Mouse (Mus musculus) limb, embryonic 14.5 days (tissue): ENCODE measurements around the gene Myzap. TPM values are rescaled to one million over a fixed set of nuclear protein-coding genes. Genes with fewer than 3 reads are reported as not detected.

ENCODE experiments used
- ATAC-seq: fragments of 200-750 bp; cut with Nextera tagmentation; 2 replicates; pipeline ENCODE4 v1.8.0; 2017; ENCODE audit warnings: low read depth, moderate number of reproducible peaks, moderate TSS enrichment; ENCODE audit not compliant: low FRiP score
- DNase-seq: peaks from one replicate; pipeline ENCODE4 v3.0.0-alpha.2; 2015; ENCODE audit warnings: low spot score
- H3K27ac ChIP-seq: fragments of 300-500 bp; sonication (generic); replicated peaks from 2 replicates; pipeline ENCODE4 v1.5.1; 2014; ENCODE audit warnings: low read depth, mild to moderate bottlenecking, low read length, moderate library complexity, mixed read lengths
- H3K27me3 ChIP-seq: fragments of 300-500 bp; sonication (generic); 2 replicates; pipeline ENCODE4 v1.6.1; 2014; ENCODE audit warnings: low read length, mixed read lengths; ENCODE audit not compliant: control insufficient read depth, insufficient read depth
- H3K36me3 ChIP-seq: fragments of 300-500 bp; sonication (generic); 2 replicates; pipeline ENCODE4 v1.6.1; 2014; ENCODE audit warnings: mild to moderate bottlenecking, low read length, moderate library complexity, mixed read lengths; ENCODE audit not compliant: control insufficient read depth, insufficient read depth
- H3K4me1 ChIP-seq: fragments of 300-500 bp; sonication (generic); 2 replicates; pipeline ENCODE4 v1.6.1; 2014; ENCODE audit warnings: antibody characterized with exemption, low read length, mixed read lengths; ENCODE audit not compliant: control insufficient read depth, insufficient read depth
- H3K4me2 ChIP-seq: fragments of 300-500 bp; sonication (generic); replicated peaks from 2 replicates; pipeline ENCODE4 v1.6.1; 2014; ENCODE audit warnings: low read depth, mild to moderate bottlenecking, low read length, moderate library complexity; ENCODE audit not compliant: severe bottlenecking
- H3K4me3 ChIP-seq: fragments of 300-500 bp; sonication (generic); replicated peaks from 2 replicates; pipeline ENCODE4 v1.5.1; 2014; ENCODE audit warnings: low read length
- H3K9ac ChIP-seq: fragments of 300-500 bp; sonication (generic); 2 replicates; pipeline ENCODE4 v1.6.1; 2014; ENCODE audit warnings: mild to moderate bottlenecking, low read depth, low read length, moderate library complexity; ENCODE audit not compliant: severe bottlenecking
- H3K9me3 ChIP-seq: fragments of 300-500 bp; sonication (generic); 2 replicates; pipeline ENCODE4 v1.6.1; 2016; ENCODE audit warnings: low read length; ENCODE audit not compliant: control insufficient read depth
- POLR2A ChIP-seq: fragments of 200-500 bp; IDR thresholded peaks from 2 replicates; pipeline ENCODE4 v1.8.0; 2012; ENCODE audit warnings: inconsistent platforms, mild to moderate bottlenecking, moderate library complexity, borderline replicate concordance; ENCODE audit not compliant: insufficient read depth, insufficient read length; ENCODE audit errors: extremely low read depth
- WGBS: fragments of 180-500 bp; shearing (Covaris S2); extraction: QIAGEN DNeasy Blood & Tissue Kit; methylation state at CpG from one replicate; pipeline ENCODE4 v1.1.7; 2014; 5-methylcytosine and 5-hydroxymethylcytosine counted together
- polyA plus RNA-seq, 2 experiments: library from polyadenylated mRNA; depleted of rRNA in 1 of 2; stranded (reverse) in 1 of 2; unstranded in 1 of 2; fragments of >200 nt; fragmentation: Nextera tagmentation in 1 of 2; extraction: Ambion mirVana in 1 of 2; gene quantifications; 2 replicates each; pipeline versions ENCODE4 v1.2.1 to v1.2.3; 2012 to 2014

Myzap gene
- polyA plus RNA-seq, 2 experiments = 16.1 to 33.1 TPM

DNA sequence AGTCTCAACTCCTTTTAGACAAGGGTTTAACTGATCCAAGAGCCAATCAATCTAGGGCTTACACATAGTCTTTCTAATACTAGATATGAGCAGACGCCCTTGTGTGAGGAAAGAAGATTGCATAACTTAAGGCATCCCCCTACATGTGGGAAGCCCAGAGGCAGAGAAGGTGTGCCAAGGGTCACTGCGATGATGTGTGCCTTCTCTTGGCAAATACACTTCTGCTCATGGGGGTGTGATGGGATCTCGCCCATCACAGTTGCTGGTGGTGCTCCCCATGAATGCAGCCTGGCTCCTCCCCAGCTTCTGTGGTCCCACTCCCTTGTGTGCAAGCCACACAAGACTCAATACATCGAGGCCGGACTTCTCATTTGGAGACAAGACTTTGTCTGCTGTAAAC is 47.3 kb downstream of the Myzap start:
- DNase-seq (no peak), ATAC-seq (no peak)
- no peaks in the 10 kb centered on the region for H3K9me3 ChIP-seq
- no peaks in the 10 kb centered on the region for H3K4me1 ChIP-seq
- H3K4me3 ChIP-seq = no peak overlapping the region
- no peaks in the 10 kb centered on the region for H3K36me3 ChIP-seq
- no peak overlapping the region for H3K4me2 ChIP-seq
- no peak for TF ChIP-seq POLR2A
- WGBS = 83% methylated on average over 5 of the region's 5 CpGs
- no peak overlapping the region for H3K9ac ChIP-seq
- no peak overlapping the region for H3K27ac ChIP-seq
- H3K27me3 ChIP-seq = no peaks in the 10 kb centered on the region

DNA sequence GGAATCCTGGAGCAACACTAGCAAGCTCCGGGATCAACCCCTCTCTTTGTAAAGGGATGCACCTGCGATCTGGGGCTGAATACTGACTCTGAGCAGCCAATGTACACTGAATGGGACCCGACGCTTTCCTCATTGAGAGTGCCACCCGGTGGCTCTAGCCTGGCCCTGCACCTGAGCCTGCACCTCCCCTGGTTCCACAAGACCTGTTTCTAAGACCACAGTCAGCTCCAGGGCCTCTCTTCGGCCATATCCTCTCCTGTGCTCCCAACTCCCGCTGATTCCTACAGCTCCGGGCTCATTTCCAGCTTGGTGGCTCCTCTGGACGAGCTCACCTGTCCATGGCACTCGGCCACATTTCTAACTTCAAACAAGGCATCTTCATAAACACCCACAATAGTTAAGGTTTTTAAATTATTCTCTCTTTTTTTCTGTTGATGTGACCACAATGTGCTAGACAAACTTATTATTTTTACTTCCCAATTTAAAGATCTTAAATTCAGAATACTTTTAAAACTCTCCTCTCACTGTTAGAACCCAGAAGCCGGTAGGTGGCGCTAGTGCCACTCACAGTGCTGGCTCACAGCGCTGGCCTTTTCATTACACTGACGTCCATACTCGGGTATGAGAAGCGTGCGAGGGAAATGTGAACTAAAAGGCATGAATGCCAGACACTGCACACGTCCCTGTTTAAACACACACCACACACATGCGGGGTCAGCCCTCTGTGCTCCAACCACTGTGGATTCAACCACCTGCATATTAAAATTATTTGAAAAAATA is 48.5 kb downstream of the Myzap start:
- Histone ChIP-seq H3K4me2 (no peak overlapping the region), H3K36me3 (no peaks in the 10 kb centered on the region), H3K4me3 (no peak overlapping the region), H3K4me1 (no peaks in the 10 kb centered on the region), H3K9me3 (no peaks in the 10 kb centered on the region), H3K27ac (no peak overlapping the region), H3K9ac (no peak overlapping the region), H3K27me3 (no peaks in the 10 kb centered on the region)
- ATAC-seq (peak; percentile 79; the same call in 1 of the 2 replicates), DNase-seq (peak; percentile 91)
- 17% methylated on average over 19 of the region's 19 CpGs for WGBS
- 0 out of 2 replicates have a peak, but pooled peaks have one; percentile 4 for TF ChIP-seq POLR2A

DNA sequence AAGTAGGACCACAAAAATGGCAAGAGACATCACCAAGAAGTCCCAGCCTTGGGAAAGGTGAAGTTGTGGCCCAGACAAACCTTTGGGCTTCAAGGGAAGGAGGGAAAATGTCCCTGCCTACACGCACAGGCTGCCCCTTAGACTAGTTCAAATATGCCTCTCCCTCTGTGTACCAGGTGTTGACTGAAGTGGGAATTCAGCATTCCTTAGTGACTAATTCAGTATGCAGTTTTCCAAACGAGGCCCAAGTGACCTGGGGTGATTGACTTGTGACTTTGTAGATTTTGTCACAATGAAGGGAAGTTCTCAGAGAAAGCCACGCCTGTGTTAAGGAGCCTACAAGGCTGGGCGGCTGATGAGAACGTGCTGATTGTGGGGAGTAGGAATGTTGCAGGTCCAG is 49.9 kb downstream of the Myzap start:
- Histone ChIP-seq H3K9ac (no peak overlapping the region), H3K27me3 (no peaks in the 10 kb centered on the region), H3K36me3 (no peaks in the 10 kb centered on the region), H3K27ac (no peak overlapping the region), H3K4me1 (no peaks in the 10 kb centered on the region), H3K9me3 (no peaks in the 10 kb centered on the region), H3K4me3 (no peak overlapping the region), H3K4me2 (no peak overlapping the region)
- ATAC-seq (no peak), DNase-seq (no peak)
- TF ChIP-seq POLR2A = no peak
- WGBS = 58% methylated on average over 5 of the region's 5 CpGs

DNA sequence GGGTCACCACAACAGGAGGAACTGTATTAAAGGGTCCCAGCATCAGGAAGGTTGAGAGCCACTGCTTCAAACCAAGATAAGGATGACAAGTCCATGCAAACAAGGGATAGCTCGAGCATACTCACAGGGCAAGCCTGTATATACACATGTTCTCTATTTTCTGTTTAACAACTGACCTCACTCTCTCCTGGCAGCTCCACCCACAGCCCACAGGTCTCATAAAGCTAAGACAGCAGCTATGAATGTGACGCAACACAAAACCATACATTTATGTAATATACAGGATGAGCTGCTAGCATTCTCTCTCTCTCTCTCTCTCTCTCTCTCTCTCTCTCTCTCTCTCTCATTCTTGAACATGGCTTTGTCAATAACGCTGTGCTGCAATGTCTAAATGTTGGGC is 51.4 kb downstream of the Myzap start:
- H3K4me3 ChIP-seq = no peak overlapping the region
- DNase-seq (no peak), ATAC-seq (no peak)
- H3K27ac ChIP-seq = no peak overlapping the region
- H3K27me3 ChIP-seq = no peaks in the 10 kb centered on the region
- H3K4me1 ChIP-seq = no peaks in the 10 kb centered on the region
- 46% methylated on average over 3 of the region's 3 CpGs for WGBS
- no peak overlapping the region for H3K9ac ChIP-seq
- no peaks in the 10 kb centered on the region for H3K9me3 ChIP-seq
- no peak overlapping the region for H3K4me2 ChIP-seq
- H3K36me3 ChIP-seq = no peaks in the 10 kb centered on the region
- no peak for TF ChIP-seq POLR2A

DNA sequence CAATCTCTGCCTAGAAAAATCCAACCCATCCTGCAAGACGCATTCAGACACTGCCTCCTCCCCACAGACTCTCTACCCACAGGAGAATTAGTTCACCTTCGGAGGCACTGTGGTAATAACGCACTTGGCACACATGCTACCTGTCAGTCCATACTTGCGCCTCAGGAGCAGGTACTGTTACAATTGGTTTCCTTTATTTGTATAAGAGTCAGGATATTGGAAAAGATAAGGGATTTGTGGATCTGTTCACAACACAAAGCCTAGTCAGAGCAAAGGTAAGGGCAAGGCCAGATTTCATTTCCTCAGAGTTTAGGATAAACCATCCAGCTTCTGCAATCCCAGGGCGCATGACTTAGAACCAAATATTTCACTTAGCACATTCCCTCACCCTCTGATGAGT is 56.4 kb downstream of the Myzap start:
- H3K4me1 ChIP-seq = 0 out of 2 replicates have a peak, but pooled peaks cover 4% of the 10 kb centered on the region
- TF ChIP-seq POLR2A = no peak
- no peak overlapping the region for H3K9ac ChIP-seq
- no peaks in the 10 kb centered on the region for H3K36me3 ChIP-seq
- H3K4me2 ChIP-seq = no peak overlapping the region
- H3K4me3 ChIP-seq = no peak overlapping the region
- no peaks in the 10 kb centered on the region for H3K9me3 ChIP-seq
- 84% methylated on average over 5 of the region's 5 CpGs for WGBS
- DNase-seq = no peak
- no peak for ATAC-seq
- H3K27ac ChIP-seq = no peak overlapping the region
- H3K27me3 ChIP-seq = no peaks in the 10 kb centered on the region
